In the genomic region with DNA sequence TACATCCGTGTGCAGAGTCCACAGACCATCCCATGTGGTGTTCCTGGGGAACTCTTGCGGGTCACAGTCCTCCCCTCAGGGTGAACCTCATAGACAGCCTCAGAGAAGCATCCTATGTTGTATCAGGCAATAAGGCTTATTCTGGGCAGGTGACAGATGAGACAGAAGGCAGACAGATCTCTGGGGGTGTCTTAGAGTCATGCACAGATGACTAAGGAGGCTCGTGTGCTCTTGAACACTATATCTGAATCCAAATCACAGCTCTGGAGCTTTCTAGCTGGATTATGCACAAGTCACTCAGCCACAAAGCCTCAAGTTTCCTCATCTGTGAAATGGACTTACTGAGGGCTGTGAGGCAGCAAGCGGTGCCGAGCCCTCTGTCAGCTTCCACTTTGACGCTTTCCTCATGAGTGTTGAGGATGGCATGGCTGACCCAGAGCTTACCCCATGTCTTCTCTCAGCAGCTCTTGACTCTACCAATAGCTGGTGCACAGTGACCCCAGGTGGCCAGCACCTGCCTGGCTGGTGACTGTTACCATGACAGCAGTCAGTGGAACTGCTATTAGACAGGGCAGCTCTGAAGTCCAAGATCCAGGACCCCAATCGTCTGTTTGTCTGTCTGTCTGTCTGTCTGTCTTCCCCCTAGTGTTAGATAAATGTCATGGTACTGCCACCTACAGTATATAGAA, we compare ENCODE assay signal across 8 mouse cellular contexts.
A peak's percentile ranks its signal among the peaks of the same experiment; 100 is the strongest.
DNase-seq lines count a peak whose midpoint lies in the region; ATAC-seq and TF ChIP-seq lines count a peak whose summit lies in the region.

No protein-coding gene starts in this region.

- no peak overlapping the region for H3K27ac ChIP-seq in cerebellum, adult 2 months (ENCODE audit: insufficient read depth, low read length)

- ATAC-seq in granulocyte monocyte progenitor cell, adult 5-6 weeks (replicated peaks; ENCODE audit: poor library complexity, severe bottlenecking), result peak; percentile 40
- peak; percentile 59 for ATAC-seq in megakaryocyte progenitor cell, adult 5-6 weeks (replicated peaks; ENCODE audit: poor library complexity)

- DNase-seq in cerebellum, adult 2 months, result peak; percentile 40 to 58
- no peak for DNase-seq in cerebellum, adult 9-11 months
- peak; percentile 29 for DNase-seq in urinary bladder, postnatal 25 days (ENCODE audit: low spot score)
- no peak for DNase-seq in urinary bladder, postnatal 10 days (ENCODE audit: low spot score)
- peak; percentile 74 for DNase-seq in kidney, adult 9 months
- no peak for DNase-seq in right cerebral cortex, postnatal 36 days (ENCODE audit: low spot score in 2 of 2)

- peaks cover 27% of the 10 kb centered on the region for H3K4me1 ChIP-seq in cerebellum, adult 2 months (ENCODE audit: control insufficient read depth, insufficient read depth, low read length)

- 64% methylated on average over 7 of the region's 7 CpGs for WGBS in cerebellum, adult 2 months

- peak; percentile 72 for TF ChIP-seq CTCF in cerebellum, adult 2 months (IDR thresholded peaks at IDR 0.05; ENCODE audit: borderline replicate concordance, insufficient read depth, low read depth, low read length)

- TF ChIP-seq POLR2A in cerebellum, adult 2 months (IDR thresholded peaks at IDR 0.05; ENCODE audit: borderline replicate concordance, insufficient read depth, low read length), result no peak

- no peaks in the 10 kb centered on the region for H3K27me3 ChIP-seq in cerebellum, adult 2 months (ENCODE audit: control insufficient read depth, insufficient read depth, low read length)

- H3K4me3 ChIP-seq in cerebellum, adult 2 months (replicated peaks; ENCODE audit: insufficient read depth, low read depth, low read length), result no peak overlapping the region

Comparison
In these comparisons a context has a peak if more than half of its experiments do, and no peak if none do; other contexts are left out.
1. DNase-seq: peak in cerebellum, adult 2 months (2 of 2), urinary bladder, postnatal 25 days (single experiment) and kidney, adult 9 months (single experiment); none in cerebellum, adult 9-11 months (single experiment), urinary bladder, postnatal 10 days (single experiment) and right cerebral cortex, postnatal 36 days (0 of 2).